Mouse (Mus musculus) CD4-positive, CD25-positive, alpha-beta regulatory T cell, adult 4 months (primary cell): ENCODE measurements around the gene Nrk. TPM values are rescaled to one million over a fixed set of nuclear protein-coding genes. Genes with fewer than 3 reads are reported as not detected.

Source experiments
- ATAC-seq: one replicate; pipeline ENCODE4 v1.8.0; 2017
- polyA plus RNA-seq, 2 experiments: library from polyadenylated mRNA; unstranded; fragments of 100-300 nt; shearing (Covaris generic); gene quantifications; one replicate each; pipeline ENCODE4 v1.2.1; 2017

Gene Nrk
- polyA plus RNA-seq, result not detected

- ATAC-seq, result no peak
Measured at GRCm38 (mm10) chrX:138914041-138914776, at the start of gene Nrk. Gene Nrk, plus strand, starts transcription at chrX:138914430.

DNA sequence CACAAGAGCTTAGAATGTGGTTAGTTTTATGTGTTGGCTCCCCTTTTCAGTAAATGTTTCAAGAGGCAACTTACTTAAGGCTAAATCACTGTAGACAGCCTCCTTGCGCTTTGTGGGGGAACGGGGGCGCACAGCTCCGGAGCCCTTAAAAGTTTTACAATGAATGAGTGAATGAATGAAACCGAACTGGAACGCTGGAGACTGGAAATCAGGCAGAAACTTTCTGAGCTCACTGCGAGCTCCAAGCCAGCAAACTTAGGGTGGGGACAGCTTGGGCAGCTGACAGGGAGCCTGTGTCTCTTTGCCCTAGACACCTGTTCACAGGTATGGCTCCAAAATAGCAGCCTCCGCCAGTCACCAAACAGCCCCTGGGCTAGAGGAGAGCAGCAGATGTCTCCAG lies 864 bp upstream of the Nrk start:
- no peak for ATAC-seq

- ATAC-seq, result no peak
Measured at GRCm38 (mm10) chrX:138914777-138915114, 516 bp downstream of the Nrk start.

GRCm38 (mm10) chrX:138919030-138919429 lies 4.8 kb downstream of the Nrk start:
- no peak for ATAC-seq

DNA sequence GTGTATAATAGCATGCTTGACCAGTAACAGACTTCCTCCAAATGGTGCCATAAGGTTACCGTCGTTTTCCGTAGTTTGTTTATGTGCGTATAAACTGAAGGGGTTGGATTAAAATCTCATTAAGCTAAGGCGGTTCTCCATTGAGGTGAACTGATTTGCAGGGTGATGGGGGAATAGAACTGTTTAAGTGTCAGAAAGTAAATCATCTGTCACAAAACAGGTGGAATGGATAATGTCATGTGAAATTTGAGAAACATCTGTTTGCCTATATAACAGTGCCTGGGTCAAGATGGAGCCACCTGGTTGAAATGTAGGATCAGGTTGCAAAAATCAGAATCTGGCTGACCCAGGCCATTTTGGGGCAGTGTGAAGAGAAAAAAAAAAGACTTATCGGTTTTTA lies 29.7 kb downstream of the Nrk start:
- no peak for ATAC-seq

GRCm38 (mm10) chrX:138960713-138961112 lies 46.5 kb downstream of the Nrk start:
- ATAC-seq, result no peak

DNA sequence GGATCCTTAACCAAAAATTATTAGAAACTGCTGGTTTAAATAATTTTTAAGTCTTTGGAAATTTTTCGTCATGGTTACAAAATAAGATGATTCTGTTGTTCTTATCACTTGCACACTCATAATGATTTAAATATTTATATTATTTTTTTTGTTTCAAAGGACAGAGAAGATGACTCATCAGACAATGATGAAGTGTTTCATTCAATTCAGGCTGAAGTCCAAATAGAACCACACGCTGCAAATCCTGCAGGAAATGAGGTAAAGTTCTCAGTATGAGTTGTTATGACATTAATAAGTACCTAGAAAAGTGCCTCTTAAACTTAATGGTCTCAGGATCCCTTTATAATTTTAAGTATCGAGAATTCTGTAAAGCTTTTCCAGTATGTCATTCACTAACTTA lies 64.3 kb downstream of the Nrk start:
- no peak for ATAC-seq

GRCm38 (mm10) chrX:138979249-138979648 lies 65.0 kb downstream of the Nrk start:
- ATAC-seq, result no peak

- ATAC-seq, result no peak
Measured at GRCm38 (mm10) chrX:139014524-139014923, 100.3 kb downstream of the Nrk start.

DNA sequence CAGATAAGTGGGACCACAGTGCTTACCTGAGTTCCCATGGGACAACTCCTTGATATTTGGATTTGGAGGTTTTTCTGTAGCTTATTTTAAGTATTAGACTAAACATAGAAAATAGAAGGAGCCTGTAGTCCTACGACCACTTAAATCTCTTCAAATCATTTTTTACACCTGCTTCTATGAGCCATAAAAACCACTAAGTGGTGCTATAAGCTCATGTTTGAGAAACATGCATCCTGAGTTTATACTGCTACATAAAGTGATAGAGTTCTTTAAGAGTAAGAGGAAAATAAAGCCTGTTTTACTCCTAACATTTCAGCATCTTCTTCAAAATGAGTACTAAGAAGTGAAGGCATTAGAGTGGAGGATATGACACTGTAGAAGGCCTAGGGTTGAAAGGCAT lies 102.3 kb downstream of the Nrk start:
- no peak for ATAC-seq

- no peak for ATAC-seq
Measured at GRCm38 (mm10) chrX:139026532-139027097, 112.4 kb downstream of the Nrk start.

DNA sequence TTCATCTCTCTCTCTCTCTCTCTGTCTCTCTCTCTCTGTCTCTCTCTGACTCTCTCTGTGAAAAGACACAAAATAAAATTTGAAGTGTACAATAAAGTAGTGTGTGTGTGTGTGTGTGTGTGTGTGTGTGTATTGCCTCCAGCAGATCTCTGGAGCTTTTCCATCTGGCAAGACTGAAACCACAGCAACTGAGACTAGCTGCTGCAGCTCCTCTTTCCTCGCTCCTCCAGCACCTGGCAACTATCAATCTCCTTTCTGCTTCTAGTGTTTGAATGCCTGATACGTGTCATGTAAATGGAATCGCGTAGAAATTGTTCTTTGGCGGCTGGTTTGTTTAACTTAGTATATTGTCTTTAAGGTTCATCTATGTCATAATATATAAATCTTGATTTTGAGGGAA lies 113.1 kb downstream of the Nrk start:
- no peak for ATAC-seq

DNA sequence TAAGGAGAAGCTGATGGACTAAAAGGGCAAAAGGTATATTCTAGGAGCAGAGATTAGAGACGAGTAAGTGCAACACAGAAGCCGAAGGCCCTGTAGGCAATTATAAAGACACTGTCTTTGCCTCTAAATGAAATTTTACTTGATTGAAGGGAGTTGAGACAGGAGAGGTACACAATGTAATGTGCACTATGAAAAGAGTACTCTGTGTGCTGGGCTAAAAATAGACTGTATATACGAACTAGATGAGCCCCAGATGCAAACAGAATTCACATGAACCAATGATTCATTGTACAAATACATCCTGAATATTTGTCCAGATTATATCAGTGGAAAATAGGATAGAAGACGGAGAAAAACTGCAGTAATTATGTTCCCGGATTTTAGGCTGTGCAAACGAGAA lies 113.7 kb downstream of the Nrk start:
- no peak for ATAC-seq

GRCm38 (mm10) chrX:139037666-139038065 lies 123.4 kb downstream of the Nrk start:
- ATAC-seq, result no peak

DNA sequence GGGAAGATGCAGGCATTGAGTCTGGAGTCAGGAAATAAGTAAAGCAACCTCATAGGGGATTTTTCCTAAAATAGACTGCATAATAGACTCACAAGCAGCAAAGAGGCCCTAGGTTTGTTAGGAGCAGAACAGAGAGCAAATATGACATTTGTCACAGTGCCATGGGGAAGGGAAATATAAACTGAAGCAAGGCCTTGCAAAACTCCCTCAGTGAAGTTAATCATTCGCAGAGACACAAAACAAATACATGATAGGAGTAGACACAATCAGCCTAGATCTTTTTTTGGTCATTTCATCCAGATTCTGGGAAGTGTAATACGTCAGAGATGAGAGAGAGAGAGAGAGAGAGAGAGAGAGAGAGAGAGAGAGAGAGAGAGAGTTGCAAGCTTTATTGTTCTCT lies 125.1 kb downstream of the Nrk start:
- ATAC-seq, result no peak

- no peak for ATAC-seq
Measured at GRCm38 (mm10) chrX:139041148-139041547, 126.9 kb downstream of the Nrk start.

DNA sequence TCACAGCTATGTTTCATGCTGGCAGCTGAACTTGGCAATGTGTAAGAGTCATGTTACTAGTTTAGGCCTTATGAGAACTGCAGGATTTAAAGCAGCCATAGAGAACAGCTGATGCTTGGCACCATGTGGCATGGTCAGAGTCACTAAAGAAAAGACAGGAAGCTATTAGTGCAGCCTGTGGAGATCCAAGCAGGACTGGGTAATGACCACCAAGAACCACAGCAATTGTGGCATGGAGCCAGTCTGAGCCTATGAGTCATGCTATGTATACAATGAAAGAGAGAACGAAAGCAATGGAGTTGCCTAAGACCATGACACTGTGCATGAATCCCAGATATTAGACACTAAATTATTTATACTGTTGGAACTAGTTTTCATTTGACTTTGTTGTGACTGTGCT lies 137.7 kb downstream of the Nrk start:
- no peak for ATAC-seq

DNA sequence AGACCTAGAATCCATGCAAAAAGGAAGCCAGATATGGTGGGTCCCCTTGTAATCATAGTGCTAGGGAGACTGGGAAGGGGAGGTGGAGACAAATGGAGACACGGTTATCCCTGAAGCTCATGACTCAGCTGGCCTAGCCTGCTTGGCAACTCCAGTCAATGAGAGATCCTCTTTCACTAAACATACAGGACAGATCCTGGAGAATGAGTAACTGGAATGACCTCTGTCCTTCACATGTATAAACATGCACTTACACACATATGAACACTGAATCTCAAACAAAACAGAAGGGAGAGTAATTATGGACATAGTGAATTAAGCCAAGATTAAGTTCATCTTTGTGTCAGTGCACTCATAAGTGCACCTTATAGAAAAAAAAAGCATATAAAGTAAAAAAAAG lies 138.9 kb downstream of the Nrk start:
- ATAC-seq, result no peak

Other genes with a start within 250 kb of the Nrk start
- gene Serpina7, start 170.8 kb downstream of the Nrk start, polyA plus RNA-seq, result not detected
- not detected for gene 4930513O06Rik, start 171.8 kb downstream of the Nrk start, polyA plus RNA-seq